Mouse (Mus musculus): ENCODE results near the gene Phf19. TPM values are rescaled to one million over a fixed set of nuclear protein-coding genes. Genes with fewer than 3 reads are reported as not detected.
A peak's percentile ranks its signal among the peaks of the same experiment; 100 is the strongest.

Gene Phf19
- 3.7 and 4.7 TPM in 2 replicates for polyA plus RNA-seq (2012; rRNA removed)

DNA sequence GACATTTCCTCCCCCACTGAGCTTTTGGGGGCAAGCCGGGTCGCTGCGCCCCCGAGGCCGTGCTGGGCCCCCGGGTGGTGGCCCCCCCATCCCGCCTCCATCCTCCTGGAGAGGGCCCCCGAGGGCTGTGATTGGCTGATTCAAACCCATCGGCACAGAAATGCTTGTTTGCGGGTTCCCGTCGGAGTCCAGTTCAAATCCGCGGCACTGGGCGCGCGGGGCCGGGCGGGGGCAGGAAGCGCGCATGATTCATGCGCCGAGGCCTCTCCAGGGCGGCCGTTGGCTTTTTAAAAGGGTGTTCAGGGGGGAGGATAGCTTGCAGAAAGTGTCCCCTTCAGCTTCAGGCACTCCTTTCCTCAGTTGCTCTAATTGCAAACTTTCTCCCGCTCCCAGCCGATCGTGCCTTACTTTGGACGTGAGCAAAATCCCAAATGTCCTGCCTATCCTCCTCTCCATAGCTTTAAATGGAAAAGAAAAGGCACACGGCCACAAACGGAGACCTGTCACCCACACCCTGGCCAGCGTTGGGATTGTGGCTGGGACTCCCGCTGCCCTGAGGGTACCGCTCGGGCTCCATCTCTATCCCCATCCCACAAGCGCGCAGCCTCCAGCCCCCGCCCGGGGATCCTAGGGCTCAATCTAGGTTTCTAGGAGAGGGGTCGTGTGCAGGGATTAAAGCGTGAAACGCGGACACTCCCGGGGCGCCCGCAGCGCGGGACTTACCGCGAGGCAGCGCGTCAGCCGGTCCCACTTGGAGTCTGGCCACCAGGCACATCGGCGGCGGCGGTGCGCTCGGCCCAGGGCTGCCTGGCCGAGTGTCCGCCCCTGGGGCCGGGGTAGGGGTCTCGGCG, at the start of gene Phf19:
Gene Phf19 (minus strand): TSS at position 809 of the 851 bp plus-strand sequence.
- DNase-seq (ENCODE audit: low read depth in 1 of 2, low spot score in 2 of 2) = peak in 1 of 2 experiments; percentile 51
- H3K27me3 ChIP-seq (ENCODE audit: control insufficient read depth, insufficient read depth, low read length) = no peaks in the 10 kb centered on the region
- TF ChIP-seq POLR2A (IDR thresholded peaks at IDR 0.05; ENCODE audit: low read depth, low read length) (no peak), CTCF (IDR thresholded peaks at IDR 0.05; ENCODE audit: extremely low read depth, insufficient read depth, insufficient read length, insufficient replicate concordance) (no peak)
- H3K4me3 ChIP-seq (ENCODE audit: extremely low read depth, insufficient read depth, insufficient read length) = peak within 1 kb of the TSS; percentile 68
- no peaks in the 10 kb centered on the region for H3K36me3 ChIP-seq (ENCODE audit: control insufficient read depth, insufficient read depth, low read length)
- H3K4me1 ChIP-seq (ENCODE audit: control insufficient read depth, insufficient read depth, insufficient read length) = no peaks in the 10 kb centered on the region; the same call in 1 of the 2 replicates
- 0 out of 2 replicates have a peak within 1 kb of the TSS, but pooled peaks have one; percentile 19 for H3K27ac ChIP-seq (ENCODE audit: insufficient read depth, low read length)
- under 1% methylated on average over 61 of the region's 64 CpGs for WGBS

- H3K27me3 ChIP-seq (ENCODE audit: control insufficient read depth, insufficient read depth, low read length) = no peaks in the 10 kb centered on the region
- H3K4me1 ChIP-seq (ENCODE audit: control insufficient read depth, insufficient read depth, insufficient read length) = peaks cover 44% of the 10 kb centered on the region
- H3K27ac ChIP-seq (ENCODE audit: insufficient read depth, low read length) = peak overlapping the region; percentile 99
- peak; percentile 58 for TF ChIP-seq POLR2A (IDR thresholded peaks at IDR 0.05; ENCODE audit: low read depth, low read length)
- TF ChIP-seq CTCF (IDR thresholded peaks at IDR 0.05; ENCODE audit: extremely low read depth, insufficient read depth, insufficient read length, insufficient replicate concordance) = no peak
- peak overlapping the region; percentile 42 for H3K4me3 ChIP-seq (ENCODE audit: extremely low read depth, insufficient read depth, insufficient read length)
- 4% methylated on average over 13 of the region's 13 CpGs for WGBS
- DNase-seq (ENCODE audit: low read depth in 1 of 2, low spot score in 2 of 2) = peak; percentile 86 to 97
- no peaks in the 10 kb centered on the region for H3K36me3 ChIP-seq (ENCODE audit: control insufficient read depth, insufficient read depth, low read length)
These were observed 49.6 kb upstream of the Phf19 start for GRCm38 (mm10) chr2:34963371-34963956.

GRCm38 (mm10) chr2:34962893-34963292, 49.1 kb upstream of the Phf19 start:
- DNase-seq (ENCODE audit: low read depth in 1 of 2, low spot score in 2 of 2) = peak; percentile 63 to 83
- H3K36me3 ChIP-seq (ENCODE audit: control insufficient read depth, insufficient read depth, low read length) = no peaks in the 10 kb centered on the region
- WGBS = 13% methylated on average over 9 of the region's 9 CpGs
- TF ChIP-seq POLR2A (IDR thresholded peaks at IDR 0.05; ENCODE audit: low read depth, low read length) (no peak), CTCF (IDR thresholded peaks at IDR 0.05; ENCODE audit: extremely low read depth, insufficient read depth, insufficient read length, insufficient replicate concordance) (no peak)
- peaks cover 47% of the 10 kb centered on the region for H3K4me1 ChIP-seq (ENCODE audit: control insufficient read depth, insufficient read depth, insufficient read length)
- H3K4me3 ChIP-seq (ENCODE audit: extremely low read depth, insufficient read depth, insufficient read length) = peak overlapping the region; percentile 42
- peak overlapping the region; percentile 99 for H3K27ac ChIP-seq (ENCODE audit: insufficient read depth, low read length)
- H3K27me3 ChIP-seq (ENCODE audit: control insufficient read depth, insufficient read depth, low read length) = no peaks in the 10 kb centered on the region

GRCm38 (mm10) chr2:34962211-34962610, 48.4 kb upstream of the Phf19 start:
- DNase-seq (ENCODE audit: low read depth in 1 of 2, low spot score in 2 of 2) = no peak
- peak overlapping the region; percentile 99 for H3K27ac ChIP-seq (ENCODE audit: insufficient read depth, low read length)
- H3K36me3 ChIP-seq (ENCODE audit: control insufficient read depth, insufficient read depth, low read length) = no peaks in the 10 kb centered on the region; the same call in 1 of the 2 replicates
- peaks cover 48% of the 10 kb centered on the region for H3K4me1 ChIP-seq (ENCODE audit: control insufficient read depth, insufficient read depth, insufficient read length)
- WGBS = 62% methylated on average over 2 of the region's 2 CpGs
- TF ChIP-seq CTCF (IDR thresholded peaks at IDR 0.05; ENCODE audit: extremely low read depth, insufficient read depth, insufficient read length, insufficient replicate concordance) = no peak
- TF ChIP-seq POLR2A (IDR thresholded peaks at IDR 0.05; ENCODE audit: low read depth, low read length) = no peak
- H3K4me3 ChIP-seq (ENCODE audit: extremely low read depth, insufficient read depth, insufficient read length) = no peak overlapping the region
- no peaks in the 10 kb centered on the region for H3K27me3 ChIP-seq (ENCODE audit: control insufficient read depth, insufficient read depth, low read length)

DNA sequence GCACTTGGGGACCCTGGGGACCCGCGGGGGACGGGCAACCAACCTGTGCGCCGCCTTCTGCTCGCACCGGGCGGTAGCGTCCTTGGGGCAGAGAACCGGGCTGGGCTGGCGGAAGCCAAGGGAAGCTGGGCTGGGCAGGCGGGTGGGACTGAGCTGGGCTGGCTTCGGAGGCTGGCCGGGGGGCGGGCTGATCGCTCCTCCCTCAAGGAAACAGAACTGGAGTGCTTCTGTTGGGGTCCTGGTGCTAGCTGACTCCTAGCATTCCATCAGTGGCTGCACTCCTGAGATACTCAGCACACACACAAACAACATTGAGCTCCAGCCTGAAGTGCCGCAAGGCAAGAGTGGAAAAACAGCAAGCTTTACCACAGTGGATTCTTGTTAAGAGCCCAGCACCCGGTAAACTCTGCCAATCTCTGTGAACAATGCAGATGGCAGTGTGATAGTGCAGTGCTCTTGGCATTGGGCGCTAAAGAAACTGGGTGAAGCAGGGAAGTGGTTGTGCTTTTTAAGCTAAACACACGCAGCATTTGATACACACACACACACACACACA, 47.7 kb upstream of the Phf19 start, which contains the start of gene Traf1:
Gene Traf1 (minus strand): TSS at position 292 of the 556 bp plus-strand sequence.
- Histone ChIP-seq H3K27ac (ENCODE audit: insufficient read depth, low read length) (peak within 1 kb of the TSS; percentile 99), H3K27me3 (ENCODE audit: control insufficient read depth, insufficient read depth, low read length) (no peaks in the 10 kb centered on the region), H3K4me3 (ENCODE audit: extremely low read depth, insufficient read depth, insufficient read length) (peak within 1 kb of the TSS; percentile 56), H3K4me1 (ENCODE audit: control insufficient read depth, insufficient read depth, insufficient read length) (peaks cover 53% of the 10 kb centered on the region), H3K36me3 (ENCODE audit: control insufficient read depth, insufficient read depth, low read length) (no peaks in the 10 kb centered on the region; the same call in 1 of the 2 replicates)
- peak; percentile 38 to 79 for DNase-seq (ENCODE audit: low read depth in 1 of 2, low spot score in 2 of 2)
- TF ChIP-seq CTCF (IDR thresholded peaks at IDR 0.05; ENCODE audit: extremely low read depth, insufficient read depth, insufficient read length, insufficient replicate concordance) (no peak), POLR2A (IDR thresholded peaks at IDR 0.05; ENCODE audit: low read depth, low read length) (peak; percentile 64)
- 2% methylated on average over 20 of the region's 20 CpGs for WGBS

GRCm38 (mm10) chr2:34960966-34961365, 47.1 kb upstream of the Phf19 start:
- Histone ChIP-seq H3K27ac (ENCODE audit: insufficient read depth, low read length) (peak overlapping the region; percentile 99), H3K27me3 (ENCODE audit: control insufficient read depth, insufficient read depth, low read length) (no peaks in the 10 kb centered on the region), H3K36me3 (ENCODE audit: control insufficient read depth, insufficient read depth, low read length) (peaks cover 1% of the 10 kb centered on the region; the same call in 1 of the 2 replicates), H3K4me3 (ENCODE audit: extremely low read depth, insufficient read depth, insufficient read length) (peak overlapping the region; percentile 56), H3K4me1 (ENCODE audit: control insufficient read depth, insufficient read depth, insufficient read length) (peaks cover 50% of the 10 kb centered on the region)
- 61% methylated on average over 6 of the region's 6 CpGs for WGBS
- TF ChIP-seq POLR2A (IDR thresholded peaks at IDR 0.05; ENCODE audit: low read depth, low read length) (no peak), CTCF (IDR thresholded peaks at IDR 0.05; ENCODE audit: extremely low read depth, insufficient read depth, insufficient read length, insufficient replicate concordance) (no peak)
- no peak for DNase-seq (ENCODE audit: low read depth in 1 of 2, low spot score in 2 of 2)

All from spleen, adult 2 months (tissue).